Mouse (Mus musculus) kidney, adult 2 months (tissue): ENCODE results near the gene Dtnb. TPM values are rescaled to one million over a fixed set of nuclear protein-coding genes. Genes with fewer than 3 reads are reported as not detected.

Experiments used
- DNase-seq: peaks from one replicate; pipeline ENCODE4 v3.0.0; 2021
- H3K27ac ChIP-seq: fragments of 200-500 bp; 2 replicates; pipeline ENCODE4 v1.5.1; 2012; ENCODE audit warnings: low read depth, low read length, control low read depth, inconsistent platforms; ENCODE audit not compliant: insufficient read depth
- H3K27me3 ChIP-seq: fragments of 200-500 bp; replicated peaks from 2 replicates; pipeline ENCODE4 v1.6.1; 2012; ENCODE audit warnings: mild to moderate bottlenecking, moderate library complexity, low read length, inconsistent platforms; ENCODE audit not compliant: control insufficient read depth, insufficient read depth
- H3K36me3 ChIP-seq: fragments of 200-500 bp; 2 replicates; pipeline ENCODE4 v1.6.1; 2012; ENCODE audit warnings: mild to moderate bottlenecking, moderate library complexity, low read length, inconsistent platforms; ENCODE audit not compliant: control insufficient read depth, insufficient read depth
- H3K4me1 ChIP-seq: fragments of 200-500 bp; 2 replicates; pipeline ENCODE4 v1.6.1; 2011; ENCODE audit warnings: low read length; ENCODE audit not compliant: control insufficient read depth, insufficient read depth
- H3K4me3 ChIP-seq: fragments of 200-500 bp; 2 replicates; pipeline ENCODE4 v1.5.1; 2011; ENCODE audit warnings: mild to moderate bottlenecking, low read depth, low read length, control low read depth; ENCODE audit not compliant: insufficient read depth
- CTCF ChIP-seq: fragments of 200-500 bp; conservative IDR thresholded peaks from 2 replicates; pipeline ENCODE4 v1.5.1; 2011; ENCODE audit warnings: low read depth, mild to moderate bottlenecking, control low read depth, low read length, moderate library complexity, mixed read lengths; ENCODE audit not compliant: insufficient read depth, insufficient read length
- POLR2A ChIP-seq: fragments of 200-500 bp; IDR thresholded peaks from one replicate; pipeline ENCODE4 v1.6.1; 2011; ENCODE audit warnings: low read depth, low read length, control low read depth
- WGBS: fragments of 180-500 bp; shearing (Covaris S2); methylation state at CpG from one replicate; pipeline ENCODE4 v1.1.7; 2018; 5-methylcytosine and 5-hydroxymethylcytosine counted together
- polyA plus RNA-seq: library from polyadenylated mRNA; depleted of rRNA; stranded (reverse); fragments of >200 nt; gene quantifications from 2 replicates; pipeline ENCODE4 v1.2.3, GENCODE M21; 2012

Gene Dtnb
- polyA plus RNA-seq, 1 experiment, result 60.5 TPM

DNA sequence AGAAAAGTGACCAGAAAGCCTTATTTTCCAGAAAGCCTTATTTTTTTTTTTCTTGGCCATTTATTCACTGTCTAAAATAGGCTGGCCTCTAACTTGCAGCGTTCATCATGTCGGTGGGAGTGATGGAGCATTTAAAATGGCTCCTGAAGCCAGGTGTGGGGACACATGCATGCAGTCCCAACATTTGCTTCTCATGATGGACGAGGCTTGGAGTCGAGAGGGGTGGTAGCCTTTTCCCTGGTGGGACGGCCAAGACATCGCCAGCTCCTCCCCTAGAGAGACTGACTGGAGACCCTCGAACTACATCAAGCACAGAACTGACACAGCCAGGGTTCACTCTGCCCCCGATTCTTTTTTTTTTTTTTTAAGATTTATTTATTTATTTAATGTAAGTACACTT, 220.1 kb downstream of the Dtnb start:
- TF ChIP-seq CTCF (no peak), POLR2A (no peak)
- DNase-seq, result no peak
- Histone ChIP-seq H3K4me3 (no peak overlapping the region), H3K4me1 (peaks cover 7% of the 10 kb centered on the region; the same call in 1 of the 2 replicates), H3K27me3 (no peaks in the 10 kb centered on the region), H3K27ac (no peak overlapping the region), H3K36me3 (no peaks in the 10 kb centered on the region)
- 20% methylated on average over 8 of the region's 8 CpGs for WGBS

GRCm38 (mm10) chr12:3795569-3795968, 223.4 kb downstream of the Dtnb start:
- TF ChIP-seq CTCF, result no peak
- TF ChIP-seq POLR2A, result no peak
- H3K36me3 ChIP-seq, result no peaks in the 10 kb centered on the region
- no peak overlapping the region for H3K4me3 ChIP-seq
- peaks cover 10% of the 10 kb centered on the region; the same call in 1 of the 2 replicates for H3K4me1 ChIP-seq
- WGBS, result 63% methylated on average over 3 of the region's 4 CpGs
- no peaks in the 10 kb centered on the region for H3K27me3 ChIP-seq
- no peak for DNase-seq
- H3K27ac ChIP-seq, result no peak overlapping the region

- 93% methylated on average over 1 of the region's 1 CpGs for WGBS
Observed at GRCm38 (mm10) chr12:3799551-3799950, 227.4 kb downstream of the Dtnb start.

GRCm38 (mm10) chr12:3805852-3806251, 233.7 kb downstream of the Dtnb start, which contains the start of gene Dnmt3a:
Gene Dnmt3a, plus strand, starts transcription at chr12:3806007.
- Histone ChIP-seq H3K36me3 (no peaks in the 10 kb centered on the region), H3K27ac (peak within 1 kb of the TSS; percentile 80), H3K4me3 (peak within 1 kb of the TSS; percentile 89), H3K4me1 (peaks cover 19% of the 10 kb centered on the region), H3K27me3 (no peaks in the 10 kb centered on the region)
- WGBS, result 23% methylated on average over 4 of the region's 4 CpGs
- no peak for TF ChIP-seq CTCF
- TF ChIP-seq POLR2A, result no peak
- no peak for DNase-seq

More at GRCm38 (mm10) chr12:3799551-3799950, 227.4 kb downstream of the Dtnb start:
- H3K36me3 ChIP-seq, result no peaks in the 10 kb centered on the region
- H3K27ac ChIP-seq, result no peak overlapping the region
- no peaks in the 10 kb centered on the region for H3K27me3 ChIP-seq
- DNase-seq, result no peak
- H3K4me1 ChIP-seq, result 0 out of 2 replicates have a peak, but pooled peaks cover 3% of the 10 kb centered on the region
- no peak for TF ChIP-seq CTCF
- TF ChIP-seq POLR2A, result no peak
- H3K4me3 ChIP-seq, result no peak overlapping the region

GRCm38 (mm10) chr12:3806271-3806684, 234.1 kb downstream of the Dtnb start:
- Histone ChIP-seq H3K4me1 (peaks cover 24% of the 10 kb centered on the region), H3K4me3 (peak overlapping the region; percentile 89), H3K36me3 (no peaks in the 10 kb centered on the region), H3K27me3 (no peaks in the 10 kb centered on the region), H3K27ac (peak overlapping the region; percentile 80)
- WGBS, result under 1% methylated on average over 40 of the region's 41 CpGs
- TF ChIP-seq CTCF (peak; percentile 65), POLR2A (no peak)
- peak; percentile 88 for DNase-seq

DNA sequence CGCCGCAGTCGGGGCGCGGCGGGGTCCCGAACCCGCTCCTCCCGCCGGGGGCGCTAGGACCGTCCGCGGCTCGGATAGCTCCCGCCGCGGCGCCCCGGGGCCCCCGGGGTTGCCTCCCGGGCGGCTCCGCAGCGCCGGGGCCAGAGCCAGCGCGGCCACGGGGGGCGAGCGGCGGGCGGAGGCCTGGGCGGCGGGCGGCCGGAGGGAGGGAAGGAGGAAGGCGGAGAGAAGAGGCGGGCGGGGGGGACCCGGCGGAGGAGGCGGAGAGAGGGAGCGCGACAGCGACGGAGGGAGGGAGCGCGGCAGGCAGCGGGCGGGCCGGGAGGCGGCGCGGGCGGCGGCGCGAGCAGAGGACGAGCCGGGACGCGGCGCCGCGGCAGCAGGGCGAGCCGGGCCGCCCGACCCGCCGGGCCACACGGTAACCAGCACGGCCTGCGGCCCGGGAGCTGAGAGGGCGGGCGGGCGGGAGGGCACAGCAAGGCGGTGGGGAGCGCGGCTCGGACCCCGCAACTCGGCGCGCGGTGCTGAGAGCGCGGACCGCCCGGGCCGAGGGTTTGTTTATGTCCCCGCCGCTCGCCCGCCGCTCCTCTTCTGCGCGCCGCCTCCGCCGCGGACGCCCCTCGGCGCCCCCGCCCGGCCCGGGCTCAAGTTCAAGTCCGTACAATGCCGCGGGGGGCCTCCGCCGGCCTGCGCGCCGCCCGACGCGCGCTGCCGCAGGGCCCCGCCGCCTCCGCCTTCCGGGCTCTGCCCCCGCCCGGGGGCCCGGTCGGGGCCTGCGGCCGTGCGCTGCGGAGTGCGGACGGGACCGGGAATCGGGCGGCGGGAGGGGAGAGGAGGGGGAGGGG, 234.7 kb downstream of the Dtnb start:
- peak overlapping the region; percentile 89 for H3K4me3 ChIP-seq
- peak overlapping the region; percentile 80 for H3K27ac ChIP-seq
- H3K27me3 ChIP-seq, result no peaks in the 10 kb centered on the region
- peaks cover 27% of the 10 kb centered on the region for H3K4me1 ChIP-seq
- peak; percentile 85 for DNase-seq
- WGBS, result under 1% methylated on average over 118 of the region's 141 CpGs
- TF ChIP-seq POLR2A (no peak), CTCF (no peak)
- no peaks in the 10 kb centered on the region for H3K36me3 ChIP-seq
